Mouse (Mus musculus) megakaryocyte, embryonic 14.5 days (primary cell): Measurements from ENCODE around the gene Fyco1.

Source experiments
- FLI1 ChIP-seq: IDR thresholded peaks from 2 replicates; pipeline ENCODE4 v1.6.1; 2012; ENCODE audit warnings: low read length, inconsistent platforms, mixed read lengths
- GATA1 ChIP-seq: IDR thresholded peaks from 3 replicates; pipeline ENCODE4 v1.6.1; 2012; ENCODE audit warnings: mixed read lengths, low read length, inconsistent platforms, borderline replicate concordance

DNA sequence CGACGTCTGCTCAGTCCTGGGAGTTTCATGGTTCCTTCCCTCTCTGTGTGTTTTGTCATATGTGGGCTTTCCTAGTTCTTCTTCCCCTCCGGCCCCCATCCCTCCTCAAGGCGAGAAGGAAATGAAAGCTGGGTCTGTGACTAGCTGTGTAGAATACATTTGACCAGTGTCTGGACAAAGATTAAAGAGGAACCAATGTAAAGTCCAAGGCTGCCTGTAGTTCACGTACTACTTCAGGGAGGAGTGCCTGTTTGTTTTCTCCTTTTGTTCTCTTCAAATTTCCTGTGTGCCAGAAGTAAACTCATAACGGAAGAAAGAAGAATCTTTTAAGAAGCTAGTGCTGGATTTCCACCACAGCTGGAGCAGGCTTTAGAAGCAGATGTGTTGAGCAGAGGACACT, 82.2 kb downstream of the Fyco1 start:
- TF ChIP-seq FLI1 (no peak), GATA1 (no peak)
